Mouse (Mus musculus): ENCODE measurements around the gene Olfr1188. TPM values are rescaled to one million over a fixed set of nuclear protein-coding genes. Genes with fewer than 3 reads are reported as not detected.
"Not testable (repeated sequence)": the region's sequence is repeated elsewhere in the genome, so short reads cannot be mapped to it uniquely, and the experiment has no call there.

Gene Olfr1188
- polyA plus RNA-seq (2011; ENCODE audit: insufficient read depth, insufficient read length, low read depth, missing spikeins): not detected in 2 replicates

DNA sequence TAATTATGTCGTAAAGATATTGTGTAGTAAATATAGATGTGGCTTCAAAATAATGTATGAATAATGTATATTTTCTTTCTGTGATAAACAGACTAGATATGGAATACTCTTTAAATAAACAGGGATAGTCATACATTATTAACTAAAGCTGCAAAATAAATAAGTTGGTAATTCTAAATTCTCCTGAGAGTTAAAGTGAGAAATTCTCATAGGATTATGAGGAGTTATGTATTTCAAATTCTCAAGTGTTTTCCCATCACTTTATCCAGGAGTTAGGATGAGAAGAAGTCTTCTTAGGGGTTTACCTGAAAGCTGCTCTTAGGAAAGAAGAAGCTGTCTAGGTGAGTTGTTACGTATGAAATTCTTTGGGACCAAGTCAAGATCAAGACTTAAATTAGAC is at the start of gene Olfr1188:
Olfr1188 (plus strand) TSS at position 301 of the 400 bp plus-strand sequence.
- Histone ChIP-seq H3K9ac (ENCODE audit: low read depth, poor library complexity, severe bottlenecking) (no peak within 1 kb of the TSS), H3K9me3 (replicated peaks; ENCODE audit: control insufficient read depth, insufficient read depth, low read length, poor library complexity, severe bottlenecking) (no peaks in the 10 kb centered on the region), H3K27ac (ENCODE audit: insufficient read depth, low read length) (no peak within 1 kb of the TSS), H3K4me3 (ENCODE audit: low read depth, low read length) (no peak within 1 kb of the TSS), H3K27me3 (ENCODE audit: control insufficient read depth, insufficient read depth, low read length, poor library complexity, severe bottlenecking) (no peaks in the 10 kb centered on the region), H3K36me3 (ENCODE audit: control insufficient read depth, insufficient read depth, low read length, poor library complexity, severe bottlenecking) (no peaks in the 10 kb centered on the region), H3K4me1 (ENCODE audit: control insufficient read depth, insufficient read depth, low read length) (no peaks in the 10 kb centered on the region)
- TF ChIP-seq CTCF (IDR thresholded peaks at IDR 0.05; ENCODE audit: low read depth, low read length): no peak
- TF ChIP-seq POLR2A (IDR thresholded peaks at IDR 0.05; ENCODE audit: insufficient read depth, low read length): no peak
- no peak for TF ChIP-seq EP300 (IDR thresholded peaks at IDR 0.05; ENCODE audit: insufficient read depth, low read depth, low read length)

DNA sequence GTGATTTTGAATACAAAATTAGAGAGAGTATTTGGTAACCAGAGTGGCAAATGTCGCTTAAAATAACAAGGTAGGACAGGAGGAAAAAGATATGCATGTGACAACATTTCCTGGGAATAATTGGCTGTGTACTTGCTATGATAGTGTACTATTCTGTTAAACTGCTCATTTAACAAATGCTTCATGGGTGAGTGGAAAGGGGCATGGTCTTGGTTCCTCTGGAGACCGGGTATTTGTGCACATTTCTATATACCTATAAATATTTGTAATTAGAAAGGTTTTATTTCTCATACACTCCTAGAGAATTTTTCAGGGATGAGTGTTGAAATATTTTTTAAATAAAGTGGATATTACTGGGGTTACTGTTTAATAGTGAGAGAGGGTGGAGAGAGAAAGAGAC is 38.5 kb upstream of the Olfr1188 start, which contains the start of gene Olfr1186:
Olfr1186 (plus strand) TSS at position 301 of the 400 bp plus-strand sequence.
- Histone ChIP-seq H3K27ac (ENCODE audit: insufficient read depth, low read length) (no peak within 1 kb of the TSS), H3K27me3 (ENCODE audit: control insufficient read depth, insufficient read depth, low read length, poor library complexity, severe bottlenecking) (no peaks in the 10 kb centered on the region), H3K36me3 (ENCODE audit: control insufficient read depth, insufficient read depth, low read length, poor library complexity, severe bottlenecking) (no peaks in the 10 kb centered on the region), H3K9me3 (replicated peaks; ENCODE audit: control insufficient read depth, insufficient read depth, low read length, poor library complexity, severe bottlenecking) (peaks cover 5% of the 10 kb centered on the region; the same call in 1 of the 2 replicates), H3K9ac (ENCODE audit: low read depth, poor library complexity, severe bottlenecking) (no peak within 1 kb of the TSS), H3K4me3 (ENCODE audit: low read depth, low read length) (no peak within 1 kb of the TSS), H3K4me1 (ENCODE audit: control insufficient read depth, insufficient read depth, low read length) (no peaks in the 10 kb centered on the region)
- TF ChIP-seq CTCF (IDR thresholded peaks at IDR 0.05; ENCODE audit: low read depth, low read length) (no peak), EP300 (IDR thresholded peaks at IDR 0.05; ENCODE audit: insufficient read depth, low read depth, low read length) (no peak), POLR2A (IDR thresholded peaks at IDR 0.05; ENCODE audit: insufficient read depth, low read length) (no peak)

DNA sequence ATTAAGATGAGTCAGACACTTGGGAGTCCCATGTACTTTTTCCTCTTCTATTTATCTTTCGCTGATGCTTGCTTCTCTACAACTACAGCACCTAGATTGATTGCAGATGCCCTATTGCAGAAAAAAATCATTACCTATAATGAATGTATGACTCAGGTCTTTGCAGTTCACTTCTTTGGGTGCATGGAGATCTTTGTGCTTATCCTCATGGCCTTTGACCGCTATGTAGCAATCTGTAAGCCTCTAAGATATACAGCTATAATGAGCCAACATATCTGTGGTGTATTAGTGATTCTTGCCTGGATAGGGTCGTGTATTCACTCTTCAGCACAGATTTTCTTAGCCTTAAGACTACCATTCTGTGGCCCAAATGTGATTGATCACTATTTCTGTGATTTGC is 31.0 kb upstream of the Olfr1188 start:
- Histone ChIP-seq H3K27ac (ENCODE audit: insufficient read depth, low read length) (no peak overlapping the region), H3K4me1 (ENCODE audit: control insufficient read depth, insufficient read depth, low read length) (no peaks in the 10 kb centered on the region), H3K4me3 (ENCODE audit: low read depth, low read length) (no peak overlapping the region), H3K27me3 (ENCODE audit: control insufficient read depth, insufficient read depth, low read length, poor library complexity, severe bottlenecking) (no peaks in the 10 kb centered on the region), H3K9ac (ENCODE audit: low read depth, poor library complexity, severe bottlenecking) (no peak overlapping the region), H3K36me3 (ENCODE audit: control insufficient read depth, insufficient read depth, low read length, poor library complexity, severe bottlenecking) (no peaks in the 10 kb centered on the region), H3K9me3 (replicated peaks; ENCODE audit: control insufficient read depth, insufficient read depth, low read length, poor library complexity, severe bottlenecking) (0 out of 2 replicates have a peak, but pooled peaks cover 5% of the 10 kb centered on the region)
- TF ChIP-seq EP300 (IDR thresholded peaks at IDR 0.05; ENCODE audit: insufficient read depth, low read depth, low read length): no peak
- no peak for TF ChIP-seq CTCF (IDR thresholded peaks at IDR 0.05; ENCODE audit: low read depth, low read length)
- no peak for TF ChIP-seq POLR2A (IDR thresholded peaks at IDR 0.05; ENCODE audit: insufficient read depth, low read length)

DNA sequence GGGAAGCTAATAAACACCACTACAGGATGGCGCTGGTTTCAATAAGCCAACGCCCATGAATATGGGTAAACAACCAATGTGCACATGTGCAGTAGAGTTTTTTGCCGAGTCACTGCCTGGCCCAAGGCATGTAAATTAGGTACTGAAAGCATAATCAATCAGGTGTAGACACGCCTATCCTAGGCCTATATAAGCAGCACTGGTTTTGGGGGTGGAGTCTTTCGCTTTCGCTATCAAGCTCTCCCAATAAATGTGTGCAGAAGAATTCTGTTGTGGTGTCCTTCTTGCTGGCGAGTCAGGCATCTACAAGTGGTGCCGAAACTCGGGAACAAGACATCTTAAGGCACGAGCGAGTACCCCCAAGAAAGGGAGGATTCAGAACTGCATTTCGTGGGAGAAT is 16.0 kb downstream of the Olfr1188 start:
- not testable (repeated sequence) for H3K36me3 ChIP-seq (ENCODE audit: control insufficient read depth, insufficient read depth, low read length, poor library complexity, severe bottlenecking); H3K9ac ChIP-seq (ENCODE audit: low read depth, poor library complexity, severe bottlenecking); H3K9me3 ChIP-seq (replicated peaks; ENCODE audit: control insufficient read depth, insufficient read depth, low read length, poor library complexity, severe bottlenecking); H3K27ac ChIP-seq (ENCODE audit: insufficient read depth, low read length); H3K4me3 ChIP-seq (ENCODE audit: low read depth, low read length); H3K27me3 ChIP-seq (ENCODE audit: control insufficient read depth, insufficient read depth, low read length, poor library complexity, severe bottlenecking); H3K4me1 ChIP-seq (ENCODE audit: control insufficient read depth, insufficient read depth, low read length)

DNA sequence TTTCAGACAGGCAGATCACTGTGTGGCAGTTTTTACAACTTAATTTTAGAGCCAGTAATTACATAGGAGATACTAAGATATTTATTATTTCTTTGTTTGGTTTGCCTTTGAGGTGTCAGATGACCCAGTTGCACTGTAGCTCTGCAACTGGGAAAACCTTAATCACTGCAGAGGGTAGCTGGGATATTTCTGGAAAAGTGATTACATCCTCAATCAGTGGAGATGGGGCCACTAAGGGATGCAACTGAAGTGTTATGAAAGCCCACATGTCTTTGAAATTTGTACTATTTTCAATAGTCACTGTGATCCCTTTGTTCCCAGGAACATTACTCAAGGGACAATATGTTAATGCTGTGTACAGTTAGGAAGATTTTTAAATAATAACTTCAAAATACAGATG is 29.4 kb downstream of the Olfr1188 start, which contains the start of gene Olfr1189:
Olfr1189 (plus strand) TSS at position 301 of the 400 bp plus-strand sequence.
- TF ChIP-seq EP300 (IDR thresholded peaks at IDR 0.05; ENCODE audit: insufficient read depth, low read depth, low read length) (no peak), POLR2A (IDR thresholded peaks at IDR 0.05; ENCODE audit: insufficient read depth, low read length) (no peak), CTCF (IDR thresholded peaks at IDR 0.05; ENCODE audit: low read depth, low read length) (no peak)
- H3K9me3 ChIP-seq (replicated peaks; ENCODE audit: control insufficient read depth, insufficient read depth, low read length, poor library complexity, severe bottlenecking): no peaks in the 10 kb centered on the region
- no peak within 1 kb of the TSS for H3K9ac ChIP-seq (ENCODE audit: low read depth, poor library complexity, severe bottlenecking)

More for the DNA sequence above, 29.4 kb downstream of the Olfr1188 start, which contains the start of gene Olfr1189:
- Histone ChIP-seq H3K27me3 (ENCODE audit: control insufficient read depth, insufficient read depth, low read length, poor library complexity, severe bottlenecking) (no peaks in the 10 kb centered on the region), H3K27ac (ENCODE audit: insufficient read depth, low read length) (no peak within 1 kb of the TSS), H3K4me3 (ENCODE audit: low read depth, low read length) (no peak within 1 kb of the TSS), H3K4me1 (ENCODE audit: control insufficient read depth, insufficient read depth, low read length) (no peaks in the 10 kb centered on the region), H3K36me3 (ENCODE audit: control insufficient read depth, insufficient read depth, low read length, poor library complexity, severe bottlenecking) (no peaks in the 10 kb centered on the region)

Other genes with a start within 250 kb of the Olfr1188 start
- not detected in 2 replicates for gene Olfr1174-ps, start 241.8 kb upstream of the Olfr1188 start, polyA plus RNA-seq (2011; ENCODE audit: insufficient read depth, insufficient read length, low read depth, missing spikeins)
- not detected in 2 replicates for gene Olfr1175-ps, start 229.7 kb upstream of the Olfr1188 start, polyA plus RNA-seq (2011; ENCODE audit: insufficient read depth, insufficient read length, low read depth, missing spikeins)
- not detected in 2 replicates for gene Olfr1176, start 220.2 kb upstream of the Olfr1188 start, polyA plus RNA-seq (2011; ENCODE audit: insufficient read depth, insufficient read length, low read depth, missing spikeins)
- gene Olfr1177-ps, start 210.4 kb upstream of the Olfr1188 start, polyA plus RNA-seq (2011; ENCODE audit: insufficient read depth, insufficient read length, low read depth, missing spikeins): not detected in 2 replicates
- not detected in 2 replicates for gene Olfr1178, start 169.9 kb upstream of the Olfr1188 start, polyA plus RNA-seq (2011; ENCODE audit: insufficient read depth, insufficient read length, low read depth, missing spikeins)
- not detected in 2 replicates for gene Olfr1179, start 150.5 kb upstream of the Olfr1188 start, polyA plus RNA-seq (2011; ENCODE audit: insufficient read depth, insufficient read length, low read depth, missing spikeins)
- gene Olfr1180, start 137.8 kb upstream of the Olfr1188 start, polyA plus RNA-seq (2011; ENCODE audit: insufficient read depth, insufficient read length, low read depth, missing spikeins): not detected in 2 replicates
- not detected in 2 replicates for gene Olfr1181, start 130.8 kb upstream of the Olfr1188 start, polyA plus RNA-seq (2011; ENCODE audit: insufficient read depth, insufficient read length, low read depth, missing spikeins)
- not detected in 2 replicates for gene Gm13757, start 107.8 kb upstream of the Olfr1188 start, polyA plus RNA-seq (2011; ENCODE audit: insufficient read depth, insufficient read length, low read depth, missing spikeins)
- gene Olfr1183, start 102.1 kb upstream of the Olfr1188 start, polyA plus RNA-seq (2011; ENCODE audit: insufficient read depth, insufficient read length, low read depth, missing spikeins): not detected in 2 replicates
- gene Olfr1184, start 73.3 kb upstream of the Olfr1188 start, polyA plus RNA-seq (2011; ENCODE audit: insufficient read depth, insufficient read length, low read depth, missing spikeins): not detected in 2 replicates
- not detected in 2 replicates for gene Olfr1185-ps1, start 63.6 kb upstream of the Olfr1188 start, polyA plus RNA-seq (2011; ENCODE audit: insufficient read depth, insufficient read length, low read depth, missing spikeins)
- gene Olfr1186, start 38.4 kb upstream of the Olfr1188 start, polyA plus RNA-seq (2011; ENCODE audit: insufficient read depth, insufficient read length, low read depth, missing spikeins): not detected in 2 replicates
- gene Olfr1189, start 29.5 kb downstream of the Olfr1188 start, polyA plus RNA-seq (2011; ENCODE audit: insufficient read depth, insufficient read length, low read depth, missing spikeins): not detected in 2 replicates
- not detected in 2 replicates for gene Olfr1191-ps1, start 83.6 kb downstream of the Olfr1188 start, polyA plus RNA-seq (2011; ENCODE audit: insufficient read depth, insufficient read length, low read depth, missing spikeins)
- 0.12 TPM in 1 of 2 replicates, not detected in the other for gene Olfr1192-ps1, start 91.6 kb downstream of the Olfr1188 start, polyA plus RNA-seq (2011; ENCODE audit: insufficient read depth, insufficient read length, low read depth, missing spikeins)
- gene Olfr1193, start 118.7 kb downstream of the Olfr1188 start, polyA plus RNA-seq (2011; ENCODE audit: insufficient read depth, insufficient read length, low read depth, missing spikeins): not detected in 2 replicates
- not detected in 2 replicates for gene Olfr1195, start 132.3 kb downstream of the Olfr1188 start, polyA plus RNA-seq (2011; ENCODE audit: insufficient read depth, insufficient read length, low read depth, missing spikeins)
- gene Olfr1196, start 147.7 kb downstream of the Olfr1188 start, polyA plus RNA-seq (2011; ENCODE audit: insufficient read depth, insufficient read length, low read depth, missing spikeins): not detected in 2 replicates
- not detected in 2 replicates for gene Olfr1197, start 175.4 kb downstream of the Olfr1188 start, polyA plus RNA-seq (2011; ENCODE audit: insufficient read depth, insufficient read length, low read depth, missing spikeins)
- gene Olfr1198, start 194.4 kb downstream of the Olfr1188 start, polyA plus RNA-seq (2011; ENCODE audit: insufficient read depth, insufficient read length, low read depth, missing spikeins): 0.25 and 0.43 TPM in 2 replicates
- 0.52 TPM in 1 of 2 replicates, not detected in the other for gene Olfr1199, start 203.5 kb downstream of the Olfr1188 start, polyA plus RNA-seq (2011; ENCODE audit: insufficient read depth, insufficient read length, low read depth, missing spikeins)
- gene Olfr1200, start 213.6 kb downstream of the Olfr1188 start, polyA plus RNA-seq (2011; ENCODE audit: insufficient read depth, insufficient read length, low read depth, missing spikeins): not detected in 2 replicates
- gene Olfr1201, start 236.1 kb downstream of the Olfr1188 start, polyA plus RNA-seq (2011; ENCODE audit: insufficient read depth, insufficient read length, low read depth, missing spikeins): not detected in 2 replicates